ENCODE assay signal across 26 mouse cellular contexts in genomic region chr3:95925087-95925486, GRCm38 (mm10). TPM values are rescaled to one million over a fixed set of nuclear protein-coding genes. Genes with fewer than 3 reads are reported as not detected.
DNase-seq lines count a peak whose midpoint lies in the region; ATAC-seq and TF ChIP-seq lines count a peak whose summit lies in the region.
"Had no signal": no experiment of that assay in that cellular context is flagged by ENCODE, and none has a peak within 500 bp of the region (broad histone marks: within the 10 kb centered on the region; RNA-seq: fewer than 3 reads in every experiment).

No protein-coding gene starts in this region.

- H3K27me3 ChIP-seq in embryonic facial prominence, embryonic 14.5 days (replicated peaks; ENCODE audit: control insufficient read depth, insufficient read depth, low read length) = no peaks in the 10 kb centered on the region
- no peaks in the 10 kb centered on the region for H3K27me3 ChIP-seq in embryonic facial prominence, embryonic 10.5 days (replicated peaks; ENCODE audit: low read depth, poor library complexity, severe bottlenecking)
- H3K27me3 ChIP-seq in myocyte (ENCODE audit: control insufficient read depth, insufficient read depth, insufficient read length) = no peaks in the 10 kb centered on the region
- H3K27me3 ChIP-seq: CH12.LX; embryonic facial prominence, embryonic 15.5 days; hindbrain, embryonic 12.5 days; hindbrain, embryonic 15.5 days had no signal

- ATAC-seq in embryonic facial prominence, embryonic 14.5 days (ENCODE audit: low read depth) = no peak
- ATAC-seq: forebrain, embryonic 14.5 days; forebrain, postnatal 0 days had no signal

- peak; percentile 54 for DNase-seq in embryonic facial prominence, embryonic 14.5 days (ENCODE audit: low spot score)
- DNase-seq in embryonic facial prominence, embryonic 10.5 days (ENCODE audit: low spot score) = no peak
- DNase-seq in 416B (ENCODE audit: low read depth) = peak; percentile 87
- peak; percentile 40 for DNase-seq in thymus, postnatal 4 days
- DNase-seq in urinary bladder, postnatal 10 days (ENCODE audit: low spot score) = no peak
- DNase-seq in cerebellum, adult 9-10 months = no peak
- DNase-seq: adrenal gland, adult 2 months; adrenal gland, postnatal 14 days; B cell, adult 2 months; cerebellum, adult 11 months; cerebellum, adult 2 months; cerebellum, postnatal 10 days; cerebellum, postnatal 36 days; embryo, embryonic 11 days; forebrain, postnatal 0 days; gastrocnemius, adult 2 months; gastrocnemius, postnatal 36 days; heart, adult 11 months had no signal

- 59% methylated on average over 5 of the region's 5 CpGs for WGBS in embryonic facial prominence, embryonic 14.5 days
- WGBS in embryonic facial prominence, embryonic 10.5 days = 87% methylated on average over 5 of the region's 5 CpGs

- no peak overlapping the region for H3K4me3 ChIP-seq in embryonic facial prominence, embryonic 14.5 days (ENCODE audit: low read depth, low read length)
- no peak overlapping the region for H3K4me3 ChIP-seq in embryonic facial prominence, embryonic 10.5 days
- H3K4me3 ChIP-seq in myocyte = no peak overlapping the region
- H3K4me3 ChIP-seq: embryonic facial prominence, embryonic 15.5 days; gastrocnemius, adult 2 months; hindbrain, embryonic 12.5 days; hindbrain, embryonic 15.5 days had no signal

- H3K36me3 ChIP-seq in embryonic facial prominence, embryonic 14.5 days (ENCODE audit: control insufficient read depth, insufficient read depth, low read length) = no peaks in the 10 kb centered on the region
- no peaks in the 10 kb centered on the region for H3K36me3 ChIP-seq in embryonic facial prominence, embryonic 10.5 days (replicated peaks)
- H3K36me3 ChIP-seq in myocyte (ENCODE audit: control insufficient read depth, insufficient read depth) = no peaks in the 10 kb centered on the region
- H3K36me3 ChIP-seq: embryonic facial prominence, embryonic 15.5 days; G1E; hindbrain, embryonic 12.5 days; hindbrain, embryonic 15.5 days had no signal

- H3K9ac ChIP-seq in embryonic facial prominence, embryonic 14.5 days (ENCODE audit: low read depth, low read length) = no peak overlapping the region
- H3K9ac ChIP-seq: embryonic facial prominence, embryonic 15.5 days; forebrain, postnatal 0 days; hindbrain, embryonic 12.5 days; hindbrain, embryonic 15.5 days had no signal

- peaks cover 7% of the 10 kb centered on the region for H3K79me2 ChIP-seq in myocyte (ENCODE audit: control insufficient read depth, insufficient read depth)

- no peak overlapping the region for H3K4me2 ChIP-seq in embryonic facial prominence, embryonic 14.5 days (ENCODE audit: low read depth, low read length)
- H3K4me2 ChIP-seq in myocyte (ENCODE audit: low read depth) = peak overlapping the region; percentile 54
- H3K4me2 ChIP-seq: embryonic facial prominence, embryonic 15.5 days; heart, embryonic 11.5 days; hindbrain, embryonic 12.5 days; hindbrain, embryonic 15.5 days had no signal

- no peak for TF ChIP-seq POLR2A in myocyte (IDR thresholded peaks at IDR 0.05; ENCODE audit: insufficient read length, low read depth)

- H3K4me1 ChIP-seq in embryonic facial prominence, embryonic 14.5 days (ENCODE audit: control insufficient read depth, insufficient read depth, low read length) = no peaks in the 10 kb centered on the region
- no peaks in the 10 kb centered on the region for H3K4me1 ChIP-seq in embryonic facial prominence, embryonic 10.5 days
- H3K4me1 ChIP-seq: hindbrain, embryonic 12.5 days had no signal

- no peak overlapping the region for H3K27ac ChIP-seq in embryonic facial prominence, embryonic 14.5 days (replicated peaks; ENCODE audit: low read depth, low read length)
- H3K27ac ChIP-seq in embryonic facial prominence, embryonic 10.5 days (replicated peaks) = no peak overlapping the region
- H3K27ac ChIP-seq: embryonic facial prominence, embryonic 15.5 days; gastrocnemius, adult 2 months; hindbrain, embryonic 12.5 days; hindbrain, embryonic 15.5 days had no signal

- H3K9me3 ChIP-seq in embryonic facial prominence, embryonic 14.5 days (ENCODE audit: control insufficient read depth, low read length) = no peaks in the 10 kb centered on the region
- H3K9me3 ChIP-seq in embryonic facial prominence, embryonic 10.5 days = no peaks in the 10 kb centered on the region
- H3K9me3 ChIP-seq: embryonic facial prominence, embryonic 15.5 days; G1E; hindbrain, embryonic 12.5 days; hindbrain, embryonic 15.5 days had no signal

- H3ac ChIP-seq in myocyte (ENCODE audit: control insufficient read depth, insufficient read length) = no peak overlapping the region

TF ChIP-seq in myocyte, 11 proteins besides CTCF, POLR2A, EP300 and RAD21:
- TF ChIP-seq POLR2AphosphoS2 (IDR thresholded peaks at IDR 0.05; ENCODE audit: insufficient read length, low read depth) = no peak
- TF ChIP-seq CEBPB (IDR thresholded peaks at IDR 0.05; ENCODE audit: insufficient read depth, poor library complexity, severe bottlenecking) = no peak
- TF ChIP-seq REST (IDR thresholded peaks at IDR 0.05; ENCODE audit: insufficient read depth, insufficient read length) = no peak
- TF ChIP-seq E2F4 (IDR thresholded peaks at IDR 0.05; ENCODE audit: insufficient read depth) = no peak
- no peak for TF ChIP-seq USF1 (IDR thresholded peaks at IDR 0.05; ENCODE audit: low read depth)
- no peak for TF ChIP-seq TCF12 (IDR thresholded peaks at IDR 0.05; ENCODE audit: insufficient read depth, poor library complexity, severe bottlenecking)
- TF ChIP-seq MAX (IDR thresholded peaks at IDR 0.05; ENCODE audit: low read depth) = no peak
- no peak for TF ChIP-seq TCF3 (IDR thresholded peaks at IDR 0.05; ENCODE audit: insufficient read length, low read depth)
- TF ChIP-seq SRF (IDR thresholded peaks at IDR 0.05; ENCODE audit: control insufficient read depth, insufficient read length, low read depth) = no peak
- no peak for TF ChIP-seq MYOD1 (IDR thresholded peaks at IDR 0.05; ENCODE audit: control insufficient read depth in 1 of 3, insufficient read length in 2 of 3, low read depth in 2 of 3)
- TF ChIP-seq MYOG (IDR thresholded peaks at IDR 0.05; ENCODE audit: control insufficient read depth in 1 of 3, insufficient read depth in 1 of 3, insufficient read length in 2 of 3, low read depth in 2 of 3) = no peak

RNA-seq across cellular contexts. Expression of gene Anp32e, which starts 4.0 kb away (rescaled TPM):
- 62.6 and 64.2 TPM in 2 replicates for polyA plus RNA-seq in embryonic facial prominence, embryonic 14.5 days (2014; fragmentation: Nextera tagmentation; extraction: Ambion mirVana)
- 369 and 371 TPM in 2 replicates for polyA plus RNA-seq in embryonic facial prominence, embryonic 10.5 days (2016; fragmentation: Nextera tagmentation; extraction: Ambion mirVana)
- 48.5 TPM for polyA plus RNA-seq in myocyte (2012; fragmentation: generic; extraction: Trizol)

RNA-seq across cellular contexts. Expression of gene Car14, which starts 20.6 kb away (rescaled TPM):
- polyA plus RNA-seq in embryonic facial prominence, embryonic 14.5 days (2014; fragmentation: Nextera tagmentation; extraction: Ambion mirVana) = 3.7 and 5.6 TPM in 2 replicates
- 120 and 133 TPM in 2 replicates for polyA plus RNA-seq in embryonic facial prominence, embryonic 10.5 days (2016; fragmentation: Nextera tagmentation; extraction: Ambion mirVana)
- 0.11 TPM for polyA plus RNA-seq in myocyte (2012; fragmentation: generic; extraction: Trizol)
- polyA plus RNA-seq: G1E had no signal

RNA-seq across cellular contexts. Expression of gene Aph1a, which starts 31.3 kb away (rescaled TPM):
- polyA plus RNA-seq in embryonic facial prominence, embryonic 14.5 days (2014; fragmentation: Nextera tagmentation; extraction: Ambion mirVana) = 36.6 and 39.5 TPM in 2 replicates
- polyA plus RNA-seq in embryonic facial prominence, embryonic 10.5 days (2016; fragmentation: Nextera tagmentation; extraction: Ambion mirVana) = 33.4 and 36.1 TPM in 2 replicates
- polyA plus RNA-seq in myocyte (2012; fragmentation: generic; extraction: Trizol) = 106 TPM

RNA-seq across cellular contexts. Expression of gene BC028528, which starts 33.3 kb away (rescaled TPM):
- 19.3 and 20.1 TPM in 2 replicates for polyA plus RNA-seq in embryonic facial prominence, embryonic 14.5 days (2014; fragmentation: Nextera tagmentation; extraction: Ambion mirVana)
- polyA plus RNA-seq in embryonic facial prominence, embryonic 10.5 days (2016; fragmentation: Nextera tagmentation; extraction: Ambion mirVana) = 7.6 and 10.2 TPM in 2 replicates
- polyA plus RNA-seq in myocyte (2012; fragmentation: generic; extraction: Trizol) = 11.3 TPM
- polyA plus RNA-seq: G1E had no signal

RNA-seq across cellular contexts. Expression of gene Ciart, which starts 43.0 kb away (rescaled TPM):
- polyA plus RNA-seq in embryonic facial prominence, embryonic 14.5 days (2014; fragmentation: Nextera tagmentation; extraction: Ambion mirVana) = 4.1 and 4.4 TPM in 2 replicates
- 11.5 and 13.4 TPM in 2 replicates for polyA plus RNA-seq in embryonic facial prominence, embryonic 10.5 days (2016; fragmentation: Nextera tagmentation; extraction: Ambion mirVana)
- polyA plus RNA-seq in myocyte (2012; fragmentation: generic; extraction: Trizol) = 22.4 TPM

Comparison
In these comparisons a context has a peak if more than half of its experiments do, and no peak if none do; other contexts are left out.
1. DNase-seq: peak in embryonic facial prominence, embryonic 14.5 days (single experiment), 416B (single experiment) and thymus, postnatal 4 days (single experiment); none in embryonic facial prominence, embryonic 10.5 days (single experiment), urinary bladder, postnatal 10 days (single experiment) and cerebellum, adult 9-10 months (single experiment).
2. RNA of gene Car14, which starts 20.6 kb away (polyA plus RNA-seq): 120 to 133 TPM in embryonic facial prominence, embryonic 10.5 days; 3.7 to 5.6 TPM in embryonic facial prominence, embryonic 14.5 days and 0.11 TPM in myocyte (single experiment); every median in the first group is over 10 times any median in the second.